Mouse (Mus musculus): ENCODE data around the gene Erp29.
"Not testable (repeated sequence)": the region's sequence is repeated elsewhere in the genome, so short reads cannot be mapped to it uniquely, and the experiment has no call there.

The Erp29 gene

GRCm38 (mm10) chr5:121452026-121452869 lies at the start of gene Erp29:
Gene Erp29 (minus strand): TSS chr5:121452506.
- DNase-seq (ENCODE audit: low spot score), result peak; percentile 99

- DNase-seq (ENCODE audit: low spot score), result not testable (repeated sequence)
Measured at GRCm38 (mm10) chr5:121501424-121501996, 49.2 kb upstream of the Erp29 start.

GRCm38 (mm10) chr5:121500719-121501118 lies 48.4 kb upstream of the Erp29 start:
- no peak for DNase-seq (ENCODE audit: low spot score)

GRCm38 (mm10) chr5:121493305-121493704 lies 41.0 kb upstream of the Erp29 start:
- DNase-seq (ENCODE audit: low spot score), result no peak

GRCm38 (mm10) chr5:121484801-121485200 lies 32.5 kb upstream of the Erp29 start:
- no peak for DNase-seq (ENCODE audit: low spot score)

- peak; percentile 90 for DNase-seq (ENCODE audit: low spot score)
Measured at GRCm38 (mm10) chr5:121477680-121478079, 25.4 kb upstream of the Erp29 start.

- DNase-seq (ENCODE audit: low spot score), result no peak
Measured at GRCm38 (mm10) chr5:121476040-121476439, 23.7 kb upstream of the Erp29 start.

- no peak for DNase-seq (ENCODE audit: low spot score)
Measured at GRCm38 (mm10) chr5:121474610-121475009, 22.3 kb upstream of the Erp29 start.

- DNase-seq (ENCODE audit: low spot score), result no peak
Measured at GRCm38 (mm10) chr5:121472411-121472810, 20.1 kb upstream of the Erp29 start.

GRCm38 (mm10) chr5:121469566-121469965 lies 17.3 kb upstream of the Erp29 start:
- DNase-seq (ENCODE audit: low spot score), result no peak

GRCm38 (mm10) chr5:121463601-121464250 lies 11.4 kb upstream of the Erp29 start:
- DNase-seq (ENCODE audit: low spot score), result no peak

GRCm38 (mm10) chr5:121462967-121463366 lies 10.7 kb upstream of the Erp29 start:
- no peak for DNase-seq (ENCODE audit: low spot score)

- no peak for DNase-seq (ENCODE audit: low spot score)
Measured at GRCm38 (mm10) chr5:121462171-121462502, 9.8 kb upstream of the Erp29 start.

- DNase-seq (ENCODE audit: low spot score), result no peak
Measured at GRCm38 (mm10) chr5:121461339-121462170, 9.2 kb upstream of the Erp29 start.

- no peak for DNase-seq (ENCODE audit: low spot score)
Measured at GRCm38 (mm10) chr5:121455510-121456265, 3.4 kb upstream of the Erp29 start.

GRCm38 (mm10) chr5:121454503-121454782 lies 2.1 kb upstream of the Erp29 start:
- DNase-seq (ENCODE audit: low spot score), result no peak

GRCm38 (mm10) chr5:121453743-121454502 lies 1.6 kb upstream of the Erp29 start:
- DNase-seq (ENCODE audit: low spot score), result no peak

GRCm38 (mm10) chr5:121452906-121453305 lies 600 bp upstream of the Erp29 start:
- no peak for DNase-seq (ENCODE audit: low spot score)

- DNase-seq (ENCODE audit: low spot score), result peak; percentile 56
Measured at GRCm38 (mm10) chr5:121451644-121452025, 671 bp downstream of the Erp29 start, which contains the start of gene Tmem116. Gene Tmem116 (plus strand): TSS chr5:121451893.

- no peak for DNase-seq (ENCODE audit: low spot score)
Measured at GRCm38 (mm10) chr5:121451203-121451602, 1.1 kb downstream of the Erp29 start.

GRCm38 (mm10) chr5:121450476-121450875 lies 1.8 kb downstream of the Erp29 start:
- no peak for DNase-seq (ENCODE audit: low spot score)

All from retina, embryonic 14.5 days (tissue).